Mouse (Mus musculus): ENCODE results near the gene Cttnbp2. TPM values are rescaled to one million over a fixed set of nuclear protein-coding genes. Genes with fewer than 3 reads are reported as not detected.

The Cttnbp2 gene
- polyA plus RNA-seq, 1 experiment from 2014 or later = 1.1 TPM

GRCm38 (mm10) chr6:18372447-18373228 is 142.0 kb downstream of the Cttnbp2 start:
- no peaks in the 10 kb centered on the region for H3K27me3 ChIP-seq (ENCODE audit: control insufficient read depth, insufficient read depth, low read depth, low read length)
- 19% methylated on average over 7 of the region's 7 CpGs for WGBS (ENCODE audit: insufficient replicate concordance)
- no peaks in the 10 kb centered on the region for H3K36me3 ChIP-seq (ENCODE audit: control insufficient read depth, insufficient read depth)
- no peak overlapping the region for H3K4me3 ChIP-seq (ENCODE audit: low read depth, low read length)
- H3K9ac ChIP-seq (ENCODE audit: low read depth, low read length) = no peak overlapping the region
- no peak overlapping the region for H3K27ac ChIP-seq (ENCODE audit: low read length)
- peak; percentile 89 for ATAC-seq (ENCODE audit: low read depth)
- H3K9me3 ChIP-seq (replicated peaks; ENCODE audit: control insufficient read depth, low read length) = no peaks in the 10 kb centered on the region
- H3K4me1 ChIP-seq (ENCODE audit: control insufficient read depth, low read depth, low read length) = no peaks in the 10 kb centered on the region
- H3K4me2 ChIP-seq (ENCODE audit: low read depth, low read length) = no peak overlapping the region

- WGBS (ENCODE audit: insufficient replicate concordance) = 72% methylated on average over 4 of the region's 4 CpGs
- Histone ChIP-seq H3K9me3 (replicated peaks; ENCODE audit: control insufficient read depth, low read length) (no peaks in the 10 kb centered on the region), H3K4me2 (ENCODE audit: low read depth, low read length) (no peak overlapping the region), H3K4me1 (ENCODE audit: control insufficient read depth, low read depth, low read length) (no peaks in the 10 kb centered on the region), H3K9ac (ENCODE audit: low read depth, low read length) (no peak overlapping the region), H3K27me3 (ENCODE audit: control insufficient read depth, insufficient read depth, low read depth, low read length) (no peaks in the 10 kb centered on the region), H3K27ac (ENCODE audit: low read length) (no peak overlapping the region), H3K36me3 (ENCODE audit: control insufficient read depth, insufficient read depth) (no peaks in the 10 kb centered on the region), H3K4me3 (ENCODE audit: low read depth, low read length) (no peak overlapping the region)
- no peak for ATAC-seq (ENCODE audit: low read depth)
These were observed 144.9 kb downstream of the Cttnbp2 start for GRCm38 (mm10) chr6:18369723-18370122.

GRCm38 (mm10) chr6:18369054-18369453 is 145.6 kb downstream of the Cttnbp2 start:
- H3K4me3 ChIP-seq (ENCODE audit: low read depth, low read length) = no peak overlapping the region
- WGBS (ENCODE audit: insufficient replicate concordance) = 60% methylated on average over 3 of the region's 3 CpGs
- H3K36me3 ChIP-seq (ENCODE audit: control insufficient read depth, insufficient read depth) = no peaks in the 10 kb centered on the region
- H3K9me3 ChIP-seq (replicated peaks; ENCODE audit: control insufficient read depth, low read length) = no peaks in the 10 kb centered on the region
- H3K4me2 ChIP-seq (ENCODE audit: low read depth, low read length) = no peak overlapping the region
- H3K27me3 ChIP-seq (ENCODE audit: control insufficient read depth, insufficient read depth, low read depth, low read length) = no peaks in the 10 kb centered on the region
- no peak overlapping the region for H3K27ac ChIP-seq (ENCODE audit: low read length)
- H3K4me1 ChIP-seq (ENCODE audit: control insufficient read depth, low read depth, low read length) = no peaks in the 10 kb centered on the region
- ATAC-seq (ENCODE audit: low read depth) = no peak
- H3K9ac ChIP-seq (ENCODE audit: low read depth, low read length) = no peak overlapping the region

- no peaks in the 10 kb centered on the region for H3K27me3 ChIP-seq (ENCODE audit: control insufficient read depth, insufficient read depth, low read depth, low read length)
- no peaks in the 10 kb centered on the region for H3K36me3 ChIP-seq (ENCODE audit: control insufficient read depth, insufficient read depth)
- H3K9me3 ChIP-seq (replicated peaks; ENCODE audit: control insufficient read depth, low read length) = no peaks in the 10 kb centered on the region
- H3K9ac ChIP-seq (ENCODE audit: low read depth, low read length) = no peak overlapping the region
- H3K4me1 ChIP-seq (ENCODE audit: control insufficient read depth, low read depth, low read length) = no peaks in the 10 kb centered on the region
- 78% methylated on average over 5 of the region's 5 CpGs for WGBS (ENCODE audit: insufficient replicate concordance)
- no peak overlapping the region for H3K4me3 ChIP-seq (ENCODE audit: low read depth, low read length)
- H3K4me2 ChIP-seq (ENCODE audit: low read depth, low read length) = no peak overlapping the region
- no peak overlapping the region for H3K27ac ChIP-seq (ENCODE audit: low read length)
- ATAC-seq (ENCODE audit: low read depth) = no peak
These were observed 152.4 kb downstream of the Cttnbp2 start for GRCm38 (mm10) chr6:18362232-18362631.

- H3K9me3 ChIP-seq (replicated peaks; ENCODE audit: control insufficient read depth, low read length) = no peaks in the 10 kb centered on the region
- no peak overlapping the region for H3K4me2 ChIP-seq (ENCODE audit: low read depth, low read length)
- H3K9ac ChIP-seq (ENCODE audit: low read depth, low read length) = no peak overlapping the region
- H3K27ac ChIP-seq (ENCODE audit: low read length) = no peak overlapping the region
- no peak for ATAC-seq (ENCODE audit: low read depth)
- H3K36me3 ChIP-seq (ENCODE audit: control insufficient read depth, insufficient read depth) = no peaks in the 10 kb centered on the region
- H3K4me3 ChIP-seq (ENCODE audit: low read depth, low read length) = no peak overlapping the region
- no peaks in the 10 kb centered on the region for H3K27me3 ChIP-seq (ENCODE audit: control insufficient read depth, insufficient read depth, low read depth, low read length)
- no peaks in the 10 kb centered on the region for H3K4me1 ChIP-seq (ENCODE audit: control insufficient read depth, low read depth, low read length)
These were observed 153.7 kb downstream of the Cttnbp2 start for GRCm38 (mm10) chr6:18360955-18361354.

- Histone ChIP-seq H3K27me3 (ENCODE audit: control insufficient read depth, insufficient read depth, low read depth, low read length) (no peaks in the 10 kb centered on the region), H3K27ac (ENCODE audit: low read length) (no peak overlapping the region), H3K4me2 (ENCODE audit: low read depth, low read length) (no peak overlapping the region), H3K9me3 (replicated peaks; ENCODE audit: control insufficient read depth, low read length) (no peaks in the 10 kb centered on the region), H3K4me1 (ENCODE audit: control insufficient read depth, low read depth, low read length) (no peaks in the 10 kb centered on the region), H3K36me3 (ENCODE audit: control insufficient read depth, insufficient read depth) (no peaks in the 10 kb centered on the region), H3K4me3 (ENCODE audit: low read depth, low read length) (no peak overlapping the region), H3K9ac (ENCODE audit: low read depth, low read length) (no peak overlapping the region)
- 42% methylated on average over 1 of the region's 1 CpGs for WGBS (ENCODE audit: insufficient replicate concordance)
- no peak for ATAC-seq (ENCODE audit: low read depth)
These were observed 154.5 kb downstream of the Cttnbp2 start for GRCm38 (mm10) chr6:18360154-18360553.

GRCm38 (mm10) chr6:18349153-18349858 is 165.3 kb downstream of the Cttnbp2 start:
- Histone ChIP-seq H3K4me3 (ENCODE audit: low read depth, low read length) (no peak overlapping the region), H3K9me3 (replicated peaks; ENCODE audit: control insufficient read depth, low read length) (no peaks in the 10 kb centered on the region), H3K4me1 (ENCODE audit: control insufficient read depth, low read depth, low read length) (no peaks in the 10 kb centered on the region), H3K9ac (ENCODE audit: low read depth, low read length) (no peak overlapping the region), H3K4me2 (ENCODE audit: low read depth, low read length) (no peak overlapping the region), H3K27me3 (ENCODE audit: control insufficient read depth, insufficient read depth, low read depth, low read length) (no peaks in the 10 kb centered on the region), H3K36me3 (ENCODE audit: control insufficient read depth, insufficient read depth) (no peaks in the 10 kb centered on the region), H3K27ac (ENCODE audit: low read length) (no peak overlapping the region)
- no peak for ATAC-seq (ENCODE audit: low read depth)
- WGBS (ENCODE audit: insufficient replicate concordance) = 43% methylated on average over 3 of the region's 3 CpGs

GRCm38 (mm10) chr6:18344272-18344671 is 170.4 kb downstream of the Cttnbp2 start:
- no peak overlapping the region for H3K27ac ChIP-seq (ENCODE audit: low read length)
- no peak overlapping the region for H3K4me3 ChIP-seq (ENCODE audit: low read depth, low read length)
- no peak overlapping the region for H3K9ac ChIP-seq (ENCODE audit: low read depth, low read length)
- no peak overlapping the region for H3K4me2 ChIP-seq (ENCODE audit: low read depth, low read length)
- no peaks in the 10 kb centered on the region for H3K36me3 ChIP-seq (ENCODE audit: control insufficient read depth, insufficient read depth)
- H3K27me3 ChIP-seq (ENCODE audit: control insufficient read depth, insufficient read depth, low read depth, low read length) = no peaks in the 10 kb centered on the region
- no peaks in the 10 kb centered on the region for H3K4me1 ChIP-seq (ENCODE audit: control insufficient read depth, low read depth, low read length)
- 64% methylated on average over 2 of the region's 2 CpGs for WGBS (ENCODE audit: insufficient replicate concordance)
- H3K9me3 ChIP-seq (replicated peaks; ENCODE audit: control insufficient read depth, low read length) = no peaks in the 10 kb centered on the region
- no peak for ATAC-seq (ENCODE audit: low read depth)

GRCm38 (mm10) chr6:18338307-18338706 is 176.3 kb downstream of the Cttnbp2 start:
- H3K27me3 ChIP-seq (ENCODE audit: control insufficient read depth, insufficient read depth, low read depth, low read length) = no peaks in the 10 kb centered on the region
- no peak overlapping the region for H3K4me3 ChIP-seq (ENCODE audit: low read depth, low read length)
- no peak for ATAC-seq (ENCODE audit: low read depth)
- H3K9me3 ChIP-seq (replicated peaks; ENCODE audit: control insufficient read depth, low read length) = no peaks in the 10 kb centered on the region
- no peak overlapping the region for H3K27ac ChIP-seq (ENCODE audit: low read length)
- H3K9ac ChIP-seq (ENCODE audit: low read depth, low read length) = no peak overlapping the region
- no peaks in the 10 kb centered on the region for H3K4me1 ChIP-seq (ENCODE audit: control insufficient read depth, low read depth, low read length)
- H3K36me3 ChIP-seq (ENCODE audit: control insufficient read depth, insufficient read depth) = no peaks in the 10 kb centered on the region
- no peak overlapping the region for H3K4me2 ChIP-seq (ENCODE audit: low read depth, low read length)
